Mouse (Mus musculus): Measurements from ENCODE around the gene Hid1.

- no peak for TF ChIP-seq CTCF (IDR thresholded peaks at IDR 0.05; ENCODE audit: borderline replicate concordance, insufficient read depth, low read depth, low read length)
- TF ChIP-seq POLR2A (IDR thresholded peaks at IDR 0.05; ENCODE audit: borderline replicate concordance, insufficient read depth, low read length): peak; percentile 38; the same call in 1 of the 2 replicates
These were observed 26.3 kb upstream of the Hid1 start for GRCm38 (mm10) chr11:115393721-115394325.
